Mouse (Mus musculus) brain, embryonic 14.5 days (tissue): ENCODE results near the gene Shank1.
A peak's percentile ranks its signal among the peaks of the same experiment; 100 is the strongest.

Source experiments
- CTCF ChIP-seq: fragments of 200-500 bp; IDR thresholded peaks from 2 replicates; pipeline ENCODE4 v1.5.1; 2012; ENCODE audit warnings: inconsistent platforms, mild to moderate bottlenecking, moderate library complexity, borderline replicate concordance; ENCODE audit not compliant: insufficient read depth, insufficient read length; ENCODE audit errors: extremely low read depth
- POLR2A ChIP-seq: fragments of 200-500 bp; IDR thresholded peaks from 2 replicates; pipeline ENCODE4 v1.6.1; 2012; ENCODE audit warnings: mild to moderate bottlenecking, inconsistent platforms, borderline replicate concordance; ENCODE audit not compliant: poor library complexity, insufficient read depth, insufficient read length, severe bottlenecking; ENCODE audit errors: extremely low read depth

DNA sequence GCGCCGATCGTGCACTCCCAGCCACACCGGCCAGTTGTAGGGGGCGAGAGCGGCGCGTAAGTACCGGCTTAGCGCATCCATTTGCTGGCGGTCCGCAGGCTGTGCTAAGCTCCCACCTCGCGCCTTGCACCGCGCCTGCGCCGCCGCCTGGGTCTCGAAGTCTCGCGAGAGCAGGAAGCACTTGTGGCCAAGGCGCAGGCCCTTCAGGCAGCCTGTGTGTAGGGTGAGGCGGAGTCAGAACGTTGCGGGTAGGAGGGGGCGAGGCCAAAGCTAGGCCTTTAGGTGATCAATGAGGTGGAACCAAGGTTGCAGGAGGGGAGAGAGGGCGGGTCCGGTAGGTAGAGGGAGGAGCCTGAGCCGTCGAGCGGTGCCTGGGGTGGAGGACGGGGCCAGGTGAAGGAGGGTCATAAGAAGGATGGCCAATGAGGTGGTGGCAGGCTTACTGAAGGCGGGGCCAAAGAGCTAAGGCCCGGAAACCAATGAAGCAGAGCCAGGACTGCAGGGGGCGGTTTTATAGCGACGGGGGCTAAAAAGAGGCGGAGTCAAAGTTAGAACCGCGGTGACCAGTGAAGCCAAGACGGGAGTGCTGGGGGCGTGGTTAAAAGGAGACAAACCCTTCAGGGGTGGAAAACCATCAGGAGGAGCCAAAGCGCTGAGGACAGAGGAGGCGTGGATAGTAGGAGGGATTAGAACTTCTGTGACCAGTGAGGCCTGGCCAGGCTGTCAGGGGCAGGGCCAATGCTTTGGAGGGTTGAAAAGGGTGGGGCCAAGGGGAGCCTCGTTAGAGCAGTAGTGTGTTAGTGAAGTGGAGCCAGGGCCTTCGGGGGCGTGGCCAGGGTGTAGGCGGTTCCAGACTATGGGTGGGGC lies 5.0 kb upstream of the Shank1 start:
- TF ChIP-seq POLR2A (peak; percentile 97), CTCF (no peak; the same call in 1 of the 2 replicates)
